Mouse (Mus musculus) cerebellum, adult 18-20 months (tissue): ENCODE results near the gene Afg1l.

Experiments used
- DNase-seq, 2 experiments: peaks; one replicate each; pipeline ENCODE4 v3.0.0; 2021

Afg1l gene

GRCm38 (mm10) chr10:42295028-42295427, 183.3 kb downstream of the Afg1l start:
- DNase-seq = peak; percentile 45 to 63

DNA sequence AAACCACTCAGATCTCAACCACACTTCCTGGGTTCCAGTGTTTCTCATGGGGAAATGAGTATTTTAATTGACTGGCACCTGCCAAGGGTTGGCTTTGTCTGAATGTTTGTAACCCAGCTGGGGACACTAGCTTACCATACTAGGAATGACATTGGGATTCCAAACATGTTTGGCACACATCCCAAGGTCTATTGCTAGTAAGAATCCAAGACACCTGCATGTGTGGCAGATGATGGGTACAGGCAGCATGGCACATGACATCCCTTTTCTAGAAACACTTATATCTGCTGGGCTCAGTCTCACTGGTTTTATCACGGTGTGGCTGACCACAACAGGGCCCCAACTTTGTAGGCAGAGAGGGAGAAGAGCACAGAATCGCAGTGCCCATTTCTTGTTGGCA, 184.0 kb downstream of the Afg1l start:
- DNase-seq = no peak

DNA sequence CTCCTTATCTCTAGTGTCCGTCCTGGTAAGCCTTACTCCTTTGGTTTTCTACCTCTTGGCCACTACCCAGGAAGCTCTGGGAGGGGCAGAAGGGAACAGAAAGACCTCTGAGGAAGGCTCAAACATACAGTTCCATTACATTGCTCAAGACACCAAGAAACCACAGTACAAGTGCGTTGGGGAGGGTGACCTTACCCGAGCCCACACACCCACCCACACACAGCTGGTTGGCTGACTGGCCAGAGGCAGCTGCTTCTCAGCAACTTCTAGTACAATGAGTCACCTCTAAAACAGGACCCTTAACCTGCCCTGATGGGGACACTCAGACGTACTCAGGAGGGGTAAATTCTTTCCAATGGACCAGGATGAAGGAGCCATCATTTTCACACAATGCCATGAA, 184.5 kb downstream of the Afg1l start:
- no peak for DNase-seq

GRCm38 (mm10) chr10:42291360-42291759, 187.0 kb downstream of the Afg1l start:
- peak; percentile 53 to 54 for DNase-seq

GRCm38 (mm10) chr10:42287666-42288065, 190.7 kb downstream of the Afg1l start:
- DNase-seq = no peak

DNA sequence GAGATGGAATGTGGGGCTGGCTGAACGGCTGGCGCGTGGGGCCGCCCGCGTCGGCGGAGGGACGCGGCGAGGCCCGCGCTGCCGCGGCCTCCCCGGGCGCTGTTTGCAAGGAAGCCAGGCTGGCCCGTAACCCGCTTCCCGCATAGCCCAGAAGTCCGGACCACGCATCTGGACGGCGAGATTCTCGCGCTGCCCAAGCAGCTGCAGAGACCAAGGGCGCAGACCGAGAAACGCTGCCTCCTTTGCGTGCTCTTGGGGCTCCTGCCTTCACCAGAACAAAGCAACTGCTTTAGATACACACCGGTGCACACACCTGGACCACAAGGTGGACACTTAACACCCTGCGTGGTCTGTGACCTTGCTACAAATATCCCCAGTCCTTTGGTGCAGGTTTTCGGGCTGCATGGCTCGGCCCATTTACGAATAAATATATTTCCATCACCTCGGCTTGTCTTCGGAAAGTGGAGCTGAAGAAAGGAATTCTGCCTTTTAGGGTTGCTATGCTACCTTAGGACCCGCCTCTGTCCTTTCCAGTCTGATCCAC, 200.0 kb downstream of the Afg1l start:
- DNase-seq = no peak

GRCm38 (mm10) chr10:42277476-42278306, 200.7 kb downstream of the Afg1l start:
- peak; percentile 98 to 99 for DNase-seq

GRCm38 (mm10) chr10:42276507-42277345, 201.6 kb downstream of the Afg1l start, which contains the start of gene Foxo3:
Gene Foxo3, minus strand, starts transcription at chr10:42276755.
- DNase-seq = peak; percentile 89 to 91

GRCm38 (mm10) chr10:42275871-42276501, 202.4 kb downstream of the Afg1l start:
- DNase-seq = no peak

DNA sequence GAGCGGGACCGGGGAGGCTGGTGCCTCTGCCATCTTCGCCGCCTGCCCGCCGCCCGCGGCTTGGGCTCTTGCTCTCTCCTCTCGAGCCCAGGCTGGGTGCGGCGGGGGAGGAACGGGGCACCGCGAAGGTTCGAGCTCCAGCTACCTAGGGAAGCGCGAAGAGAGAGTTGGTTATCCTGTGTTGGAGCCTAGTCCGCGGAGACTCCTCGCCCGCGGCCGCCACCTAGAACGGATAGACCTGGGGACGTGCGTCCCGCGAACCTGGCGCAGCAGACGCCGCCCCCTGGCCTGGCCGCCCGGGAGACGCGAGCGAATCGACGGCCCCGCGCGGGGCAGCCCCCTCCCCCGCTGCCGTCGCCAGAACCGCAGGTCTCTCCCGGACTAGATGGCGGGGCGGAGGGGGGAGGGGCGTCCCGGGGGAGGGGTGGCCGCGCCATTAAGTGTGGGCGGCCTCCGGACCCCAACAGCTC, 202.9 kb downstream of the Afg1l start:
- DNase-seq = peak in 1 of 2 experiments; percentile 53

GRCm38 (mm10) chr10:42274712-42275400, 203.5 kb downstream of the Afg1l start:
- peak in 1 of 2 experiments; percentile 71 for DNase-seq

GRCm38 (mm10) chr10:42273760-42274691, 204.3 kb downstream of the Afg1l start:
- DNase-seq = peak; percentile 62 to 64

- no peak for DNase-seq
These were observed 205.0 kb downstream of the Afg1l start for GRCm38 (mm10) chr10:42273403-42273759.

DNA sequence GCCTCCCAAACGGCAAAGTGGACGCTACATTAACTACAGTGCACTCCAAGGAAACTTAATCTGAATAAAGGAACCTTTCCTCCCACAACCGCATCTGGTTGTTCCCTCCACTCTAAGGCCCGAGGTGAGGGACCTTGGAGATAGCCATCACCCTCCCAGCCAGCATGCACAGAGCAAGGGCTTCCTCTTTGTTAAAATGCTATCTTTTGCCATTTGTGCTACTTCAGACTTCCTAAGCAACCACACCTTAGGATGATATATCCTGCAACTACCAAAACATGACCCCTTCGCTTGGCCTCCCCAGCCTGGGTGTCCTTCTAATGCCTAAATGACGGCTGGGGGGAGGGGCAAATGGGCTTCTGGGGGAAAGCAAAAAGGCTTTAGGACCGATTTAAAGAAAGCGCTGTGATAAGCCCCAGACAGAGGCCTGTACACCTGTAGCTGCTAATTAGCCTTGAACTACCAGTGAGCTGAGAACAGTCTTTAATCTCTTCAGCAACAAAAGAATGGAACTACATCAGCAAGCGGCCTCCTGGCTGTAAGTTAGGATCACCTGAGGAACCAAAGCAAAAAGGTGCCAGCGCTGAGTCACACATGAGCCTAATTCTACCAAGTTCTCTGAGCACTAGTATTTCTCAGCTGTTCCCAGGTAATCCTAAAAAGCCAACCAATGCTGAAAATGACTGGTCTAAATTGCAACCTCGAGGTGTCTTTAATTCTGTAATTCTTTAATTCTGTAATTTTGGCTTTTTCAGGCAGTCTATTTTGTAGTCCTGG, 206.7 kb downstream of the Afg1l start:
- peak; percentile 29 to 44 for DNase-seq

GRCm38 (mm10) chr10:42270277-42271083, 207.9 kb downstream of the Afg1l start:
- DNase-seq = peak in 1 of 2 experiments; percentile 19

GRCm38 (mm10) chr10:42269281-42270025, 208.9 kb downstream of the Afg1l start:
- peak in 1 of 2 experiments; percentile 28 for DNase-seq

GRCm38 (mm10) chr10:42267811-42268545, 210.4 kb downstream of the Afg1l start:
- DNase-seq = peak in 1 of 2 experiments; percentile 23
